9 mouse cellular contexts compared by ENCODE assay signal in genomic region chr6:85141013-85141412, GRCm38 (mm10). TPM values are rescaled to one million over a fixed set of nuclear protein-coding genes. Genes with fewer than 3 reads are reported as not detected.
A peak's percentile ranks its signal among the peaks of the same experiment; 100 is the strongest.
DNase-seq lines count a peak whose midpoint lies in the region; ATAC-seq and TF ChIP-seq lines count a peak whose summit lies in the region.
"Not testable (repeated sequence)": the region's sequence is repeated elsewhere in the genome, so short reads cannot be mapped to it uniquely, and the experiment has no call there.
"Had no signal": no experiment of that assay in that cellular context is flagged by ENCODE, and none has a peak within 500 bp of the region (broad histone marks: within the 10 kb centered on the region; RNA-seq: fewer than 3 reads in every experiment).

No protein-coding gene starts in this region.

- not testable (repeated sequence) for H3K9ac ChIP-seq in hindbrain, embryonic 14.5 days

- not testable (repeated sequence) for H3K4me3 ChIP-seq in gastrocnemius, adult 2 months; hindbrain, embryonic 14.5 days (replicated peaks; ENCODE audit: low read length); spleen, adult 2 months (ENCODE audit: extremely low read depth, insufficient read depth, insufficient read length)

- H3K4me2 ChIP-seq in hindbrain, embryonic 14.5 days (replicated peaks), result not testable (repeated sequence)

- not testable (repeated sequence) for H3K4me1 ChIP-seq in hindbrain, embryonic 14.5 days (replicated peaks; ENCODE audit: control insufficient read depth, insufficient read depth, low read length); spleen, adult 2 months (ENCODE audit: control insufficient read depth, insufficient read depth, insufficient read length)

- TF ChIP-seq CTCF in gastrocnemius, adult 2 months (IDR thresholded peaks at IDR 0.05), result peak; percentile 65
- peak; percentile 11; the same call in 1 of the 2 replicates for TF ChIP-seq CTCF in spleen, adult 2 months (IDR thresholded peaks at IDR 0.05; ENCODE audit: extremely low read depth, insufficient read depth, insufficient read length, insufficient replicate concordance)

- H3K9me3 ChIP-seq in hindbrain, embryonic 14.5 days (ENCODE audit: control insufficient read depth, low read length), result not testable (repeated sequence)

- not testable (repeated sequence) for ATAC-seq in hindbrain, embryonic 14.5 days (ENCODE audit: low FRiP score)

- 4% methylated on average over 6 of the region's 7 CpGs for WGBS in hindbrain, embryonic 14.5 days
- WGBS in spleen, adult 2 months, result 10% methylated on average over 7 of the region's 7 CpGs

- H3K27me3 ChIP-seq in hindbrain, embryonic 14.5 days (ENCODE audit: control insufficient read depth, insufficient read depth, low read length); spleen, adult 2 months (ENCODE audit: control insufficient read depth, insufficient read depth, low read length): not testable (repeated sequence)

- DNase-seq in 416B (ENCODE audit: low read depth) (peak; percentile 80), adipocyte (ENCODE audit: low spot score) (peak; percentile 61)
- peak; percentile 61 to 75 for DNase-seq in cerebellum, postnatal 10 days
- DNase-seq in gastrocnemius, adult 2 months, result peak; percentile 42
- peak; percentile 56 for DNase-seq in hindbrain, embryonic 14.5 days (ENCODE audit: low spot score)
- peak; percentile 51 to 60 for DNase-seq in left cerebral cortex, adult 18-20 months (ENCODE audit: low spot score in 2 of 2)
- peak; percentile 75 for DNase-seq in lung, postnatal 36 days
- peak in 1 of 2 experiments; percentile 15 for DNase-seq in spleen, adult 2 months (ENCODE audit: low read depth in 1 of 2, low spot score in 2 of 2)

- not testable (repeated sequence) for H3K36me3 ChIP-seq in hindbrain, embryonic 14.5 days (replicated peaks; ENCODE audit: control insufficient read depth, insufficient read depth); spleen, adult 2 months (ENCODE audit: control insufficient read depth, insufficient read depth, low read length)

- intact Hi-C loops in gastrocnemius, adult 2 months (cut with DNase I), result not testable (repeated sequence)

- H3K27ac ChIP-seq in gastrocnemius, adult 2 months; hindbrain, embryonic 14.5 days; spleen, adult 2 months (ENCODE audit: insufficient read depth, low read length): not testable (repeated sequence)

- TF ChIP-seq POLR2A in spleen, adult 2 months (IDR thresholded peaks at IDR 0.05; ENCODE audit: low read depth, low read length), result not testable (repeated sequence)

RNA-seq across cellular contexts. Expression of gene Spr, which starts 3.4 kb away (rescaled TPM):
- total RNA-seq in gastrocnemius, adult 2 months (2021), result 10 to 100 TPM; 40.7 to 57.9 TPM
- 38.2 and 42.7 TPM in 2 replicates for polyA plus RNA-seq in hindbrain, embryonic 14.5 days (2014; fragmentation: Nextera tagmentation; extraction: Ambion mirVana)
- total RNA-seq in left cerebral cortex, adult 18-20 months (2021), result 10 to 100 TPM; 48.4 to 51.5 TPM
- 10.2 and 10.3 TPM in 2 replicates for polyA plus RNA-seq in spleen, adult 2 months (2012; rRNA removed)

RNA-seq across cellular contexts. Expression of gene Emx1, which starts 46.2 kb away (rescaled TPM):
- not detected for total RNA-seq in gastrocnemius, adult 2 months (2021)
- not detected in 2 replicates for polyA plus RNA-seq in hindbrain, embryonic 14.5 days (2014; fragmentation: Nextera tagmentation; extraction: Ambion mirVana)
- 10 to 100 TPM; 32.5 to 42.6 TPM for total RNA-seq in left cerebral cortex, adult 18-20 months (2021)
- not detected in 2 replicates for polyA plus RNA-seq in spleen, adult 2 months (2012; rRNA removed)
- polyA plus RNA-seq: intestine, embryonic 15.5 days had no signal

Comparison
In these comparisons a context has a peak if more than half of its experiments do, and no peak if none do; other contexts are left out.
1. RNA of gene Emx1, which starts 46.2 kb away (total RNA-seq): 32.5 to 42.6 TPM in left cerebral cortex, adult 18-20 months; not detected in gastrocnemius, adult 2 months; every median in the first group is over 10 times any median in the second.